Mouse (Mus musculus): ENCODE measurements around the gene Ccl22. TPM values are rescaled to one million over a fixed set of nuclear protein-coding genes. Genes with fewer than 3 reads are reported as not detected.

Gene Ccl22
- total and polyA plus RNA-seq, 3 experiments = 0.06 TPM; not detected in 2

- no peaks in the 10 kb centered on the region for H3K79me2 ChIP-seq (ENCODE audit: control insufficient read depth, insufficient read depth, low read length, poor library complexity)
- H3K4me3 ChIP-seq (ENCODE audit: control insufficient read depth in 1 of 2, insufficient read depth in 1 of 2, low read depth in 2 of 2, low read length in 2 of 2) = no peak overlapping the region
- no peaks in the 10 kb centered on the region for H3K9me3 ChIP-seq (replicated peaks; ENCODE audit: insufficient read depth, low read length)
- DNase-seq (ENCODE audit: low read depth, low spot score) = no peak
- H3K27me3 ChIP-seq (ENCODE audit: control insufficient read depth in 1 of 2, insufficient read depth in 2 of 2, low read length in 2 of 2) = no peaks in the 10 kb centered on the region
- H3K36me3 ChIP-seq (ENCODE audit: control insufficient read depth in 1 of 2, insufficient read depth in 2 of 2, low read length in 2 of 2) = no peaks in the 10 kb centered on the region
- H3K4me1 ChIP-seq (ENCODE audit: control insufficient read depth in 1 of 2, insufficient read depth in 2 of 2, low read length in 2 of 2) = no peaks in the 10 kb centered on the region
- H3K27ac ChIP-seq (ENCODE audit: control insufficient read depth, low read depth, low read length) = no peak overlapping the region
- TF ChIP-seq MXI1 (IDR thresholded peaks at IDR 0.05; ENCODE audit: low read depth, low read length) (no peak), TBP (IDR thresholded peaks at IDR 0.05; ENCODE audit: low read depth, low read length) (no peak), USF1 (IDR thresholded peaks at IDR 0.05; ENCODE audit: low read depth, low read length) (no peak), UBTF (IDR thresholded peaks at IDR 0.05; ENCODE audit: borderline replicate concordance, insufficient read depth, low read depth, low read length) (no peak), MYC (IDR thresholded peaks at IDR 0.05; ENCODE audit: low read depth, low read length) (no peak)
- no peak overlapping the region for H3K9ac ChIP-seq (ENCODE audit: control insufficient read depth, low read depth, low read length, poor library complexity, severe bottlenecking)
Observed at GRCm38 (mm10) chr8:94778895-94779533, 33.6 kb downstream of the Ccl22 start.

GRCm38 (mm10) chr8:94779534-94780294 is 34.3 kb downstream of the Ccl22 start:
- DNase-seq (ENCODE audit: low read depth, low spot score) = no peak
- Histone ChIP-seq H3K27me3 (ENCODE audit: control insufficient read depth in 1 of 2, insufficient read depth in 2 of 2, low read length in 2 of 2) (no peaks in the 10 kb centered on the region), H3K36me3 (ENCODE audit: control insufficient read depth in 1 of 2, insufficient read depth in 2 of 2, low read length in 2 of 2) (no peaks in the 10 kb centered on the region), H3K79me2 (ENCODE audit: control insufficient read depth, insufficient read depth, low read length, poor library complexity) (no peaks in the 10 kb centered on the region), H3K4me1 (ENCODE audit: control insufficient read depth in 1 of 2, insufficient read depth in 2 of 2, low read length in 2 of 2) (no peaks in the 10 kb centered on the region), H3K9me3 (replicated peaks; ENCODE audit: insufficient read depth, low read length) (no peaks in the 10 kb centered on the region), H3K4me3 (ENCODE audit: control insufficient read depth in 1 of 2, insufficient read depth in 1 of 2, low read depth in 2 of 2, low read length in 2 of 2) (no peak overlapping the region), H3K27ac (ENCODE audit: control insufficient read depth, low read depth, low read length) (no peak overlapping the region), H3K9ac (ENCODE audit: control insufficient read depth, low read depth, low read length, poor library complexity, severe bottlenecking) (no peak overlapping the region)
- TF ChIP-seq CHD2 (IDR thresholded peaks at IDR 0.05; ENCODE audit: low read length) (no peak), NELFE (IDR thresholded peaks at IDR 0.05; ENCODE audit: low read depth, low read length) (no peak), ELF1 (IDR thresholded peaks at IDR 0.05; ENCODE audit: low read depth, low read length) (no peak), MAZ (IDR thresholded peaks at IDR 0.05; ENCODE audit: low read depth, low read length) (no peak), ZMIZ1 (IDR thresholded peaks at IDR 0.05; ENCODE audit: low read depth, low read length) (no peak), KAT2A (conservative IDR thresholded peaks at IDR 0.05; ENCODE audit: low read depth, low read length) (no peak), POLR2AphosphoS2 (IDR thresholded peaks at IDR 0.05; ENCODE audit: low read length) (no peak), MAFK (IDR thresholded peaks at IDR 0.05; ENCODE audit: borderline replicate concordance, low read depth, low read length) (no peak), BHLHE40 (IDR thresholded peaks at IDR 0.05; ENCODE audit: borderline replicate concordance, low read depth, low read length) (no peak), MAX (IDR thresholded peaks at IDR 0.05; ENCODE audit: low read length) (no peak), RCOR1 (IDR thresholded peaks at IDR 0.05; ENCODE audit: low read depth, low read length) (no peak), HCFC1 (IDR thresholded peaks at IDR 0.05; ENCODE audit: low read depth, low read length) (no peak), CTCF (IDR thresholded peaks at IDR 0.05 in 2 of 3, conservative IDR thresholded peaks at IDR 0.05 in 1 of 3; ENCODE audit: control insufficient read depth in 1 of 3, insufficient read depth in 1 of 3, low read depth in 2 of 3, low read length in 3 of 3, poor library complexity in 1 of 3, severe bottlenecking in 1 of 3) (no peak), USF2 (IDR thresholded peaks at IDR 0.05; ENCODE audit: borderline replicate concordance in 1 of 2, insufficient read depth in 1 of 2, low read depth in 1 of 2, low read length in 2 of 2) (no peak), NRF1 (IDR thresholded peaks at IDR 0.05; ENCODE audit: insufficient read depth, low read depth, low read length, poor library complexity, severe bottlenecking) (no peak), POLR2AphosphoS5 (IDR thresholded peaks at IDR 0.05; ENCODE audit: borderline replicate concordance, low read depth, low read length) (no peak), MEF2A (IDR thresholded peaks at IDR 0.05; ENCODE audit: extremely low read depth, insufficient replicate concordance, low read depth, low read length, poor library complexity, severe bottlenecking) (no peak), E2F4 (IDR thresholded peaks at IDR 0.05; ENCODE audit: borderline replicate concordance, low read depth, low read length) (no peak)

All from MEL (cell line).